Mouse (Mus musculus) gastrocnemius, postnatal 36 days (tissue): ENCODE measurements at regions not wholly inside any gene's neighbourhood (a gene's known extent, or its start where the extent isn't known, plus 50 kb on each side); places are given as distances from the start of the nearest gene placed in this dataset.

Source experiments
- DNase-seq, 2 experiments: peaks; one replicate each; pipeline ENCODE4 v3.0.0; 2022
- intact Hi-C: fragments of 180-260 bp; cut with DNase I; formaldehyde crosslinking; loops from one replicate; pipeline ENCODE4 v1.15.1; 2025

DNA sequence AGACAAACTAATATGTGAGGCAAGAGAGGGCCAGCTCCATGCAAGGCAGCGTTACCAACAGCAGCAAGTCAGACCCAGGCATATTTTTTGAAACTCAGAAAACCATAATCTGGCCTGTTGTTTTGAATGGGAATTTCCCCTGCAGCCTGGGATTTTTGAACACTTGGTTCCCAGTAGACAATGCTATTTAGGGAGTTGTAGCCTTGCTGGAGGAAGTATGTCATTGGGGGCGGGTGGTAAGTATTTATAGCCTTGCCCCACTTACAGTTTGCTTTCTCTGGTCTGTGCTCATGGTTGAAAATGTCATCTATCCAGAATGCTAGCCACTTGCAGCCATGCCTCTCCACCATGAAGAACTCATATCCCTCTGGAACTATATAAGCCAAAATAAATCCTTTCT is 894.9 kb upstream of the Car8 start:
- intact Hi-C loops = loop anchor here (10.0 kb wide), 1 partner anchor 641 kb away; no protein-coding TSS in a partner anchor
- DNase-seq = no peak

DNA sequence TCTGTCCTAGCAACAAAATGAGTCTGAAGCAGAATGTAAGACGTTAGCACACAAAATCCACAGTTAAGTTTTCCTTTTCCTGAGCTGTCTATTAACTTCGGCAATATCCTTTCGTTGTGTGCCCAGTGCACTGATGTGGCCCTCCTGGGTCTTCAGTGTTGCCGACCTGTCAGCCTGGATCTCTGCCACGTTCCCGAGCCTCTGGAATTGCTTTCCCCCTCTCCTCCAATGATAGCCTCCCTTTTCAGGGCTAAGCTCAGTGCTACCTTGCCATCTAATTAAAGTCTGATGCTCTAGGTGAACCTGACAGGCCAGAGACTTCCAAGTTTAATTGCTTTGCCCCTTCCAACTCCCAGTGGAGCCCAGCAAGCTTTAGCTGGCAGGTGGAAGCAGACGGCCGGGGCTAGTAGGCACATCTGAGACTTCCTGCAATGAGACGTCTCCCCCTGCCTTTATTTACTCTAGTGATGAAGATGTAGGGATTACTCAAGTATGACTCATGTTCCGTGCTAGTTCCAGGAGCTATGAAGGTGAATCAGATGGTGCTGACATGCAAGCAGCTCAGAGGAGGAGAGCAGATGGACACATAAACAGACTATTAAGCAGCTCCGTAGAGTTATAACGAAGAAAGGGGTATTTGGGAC is 894.3 kb upstream of the Car8 start:
- no peak for DNase-seq
- intact Hi-C loops = loop anchor here (10.0 kb wide), 1 partner anchor 642 kb away; no protein-coding TSS in a partner anchor

DNA sequence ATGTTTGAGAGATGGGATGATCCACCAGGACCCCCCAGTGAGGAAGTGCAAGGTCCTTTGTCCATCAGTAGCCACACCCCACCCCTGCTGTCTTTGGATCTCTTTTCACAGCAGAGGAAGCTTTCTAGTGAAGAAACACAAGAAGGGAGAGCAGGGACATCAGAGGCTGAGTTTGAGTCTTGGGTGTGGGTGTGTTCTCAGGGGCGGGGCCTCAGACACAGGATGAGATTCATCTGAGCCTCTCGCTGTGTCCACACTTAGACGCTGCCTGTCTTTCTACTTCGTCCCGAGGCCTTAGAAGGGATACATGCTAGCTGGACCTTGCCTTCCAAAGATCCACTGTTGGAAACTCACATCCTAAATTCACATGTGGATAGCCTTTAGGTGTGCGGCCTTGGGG is 893.5 kb upstream of the Car8 start:
- intact Hi-C loops = loop anchor here (10.0 kb wide), 1 partner anchor 642 kb away; no protein-coding TSS in a partner anchor
- no peak for DNase-seq

DNA sequence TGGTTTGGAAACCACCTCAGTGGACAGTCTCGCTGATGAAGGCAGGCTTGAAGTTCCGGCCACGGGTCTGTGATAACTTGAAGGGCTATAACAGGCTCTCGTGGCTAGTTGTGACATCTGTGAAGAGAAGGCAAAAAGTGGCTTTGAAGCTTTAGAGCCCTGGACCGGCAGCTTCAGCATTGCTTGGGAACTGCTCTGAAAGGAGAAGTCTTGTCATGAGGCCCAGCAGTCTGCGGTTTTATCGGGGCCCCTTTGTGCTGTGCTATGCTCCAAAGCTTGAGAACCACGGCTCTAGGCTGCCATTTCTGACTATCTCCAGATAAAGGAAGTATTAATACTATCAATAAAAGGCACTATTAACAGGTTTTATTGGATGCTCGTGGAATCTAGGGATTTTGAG is 892.8 kb upstream of the Car8 start:
- intact Hi-C loops = loop anchor here (10.0 kb wide), 1 partner anchor 643 kb away; no protein-coding TSS in a partner anchor
- no peak for DNase-seq

DNA sequence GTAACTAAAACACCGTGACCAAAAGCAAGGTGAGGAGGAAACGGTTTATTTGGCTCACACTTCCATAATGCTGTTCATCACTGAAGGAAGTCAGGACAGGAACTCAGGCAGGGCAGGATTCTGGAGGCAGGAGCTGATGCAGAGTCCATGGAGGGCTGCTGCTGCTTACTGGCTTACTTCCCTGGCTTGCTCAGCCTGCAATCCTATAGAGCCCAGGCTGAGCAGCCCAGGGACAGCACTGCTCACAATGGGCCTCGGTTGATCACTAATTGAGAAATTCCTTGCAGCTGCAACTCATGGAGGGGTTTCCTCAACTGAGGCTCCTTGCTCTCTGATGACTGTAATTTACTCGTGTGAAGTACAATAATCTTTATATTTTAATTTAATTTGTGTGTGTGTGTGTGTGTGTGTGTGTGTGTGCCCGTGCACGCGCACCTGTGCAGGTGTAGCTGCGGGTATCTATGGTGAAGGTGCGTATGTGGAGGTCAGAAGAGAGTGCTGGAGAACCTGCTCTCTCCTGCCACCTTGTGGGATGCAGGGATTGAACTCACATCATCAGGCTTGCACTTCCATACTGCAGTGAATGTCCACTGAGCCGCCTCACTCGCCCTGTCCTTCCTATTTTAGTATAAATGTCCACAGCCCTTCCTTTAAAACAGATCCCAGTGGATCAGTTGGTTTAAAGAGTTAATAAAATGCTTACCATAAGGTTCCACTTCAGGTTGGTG is 886.6 kb upstream of the Car8 start:
- intact Hi-C loops = no loop called here
- no peak for DNase-seq

DNA sequence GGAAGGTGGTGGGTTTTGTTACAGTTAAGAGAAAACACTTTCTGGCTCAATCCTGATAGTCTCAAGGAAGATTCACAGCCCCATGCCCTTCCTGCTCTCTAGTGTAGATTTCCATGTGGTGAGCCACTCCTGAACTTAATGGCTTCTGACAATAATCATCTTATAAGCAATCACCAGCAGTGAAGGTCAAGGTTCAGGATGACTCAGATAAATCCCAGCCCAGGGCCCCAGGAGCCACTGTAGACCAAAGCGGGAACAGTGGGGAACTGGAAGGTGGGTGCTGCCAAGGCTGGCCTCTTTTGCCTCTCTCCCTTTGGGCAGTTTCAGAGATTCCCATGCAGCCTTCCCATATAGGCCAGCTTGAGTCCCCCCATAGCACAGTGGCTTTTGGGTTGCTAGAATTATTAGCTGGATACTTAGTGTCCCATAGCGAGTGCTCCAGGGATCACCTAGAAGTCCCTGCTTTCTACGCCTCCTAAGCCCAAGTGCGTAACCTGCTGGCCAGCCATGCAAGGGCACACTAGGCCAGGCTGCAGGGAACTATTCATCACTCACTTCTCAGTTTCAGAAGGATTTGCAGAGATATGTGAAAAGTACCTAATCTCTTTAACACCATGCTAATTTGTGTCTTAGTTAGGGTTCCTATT is 885.9 kb upstream of the Car8 start:
- DNase-seq = no peak
- intact Hi-C loops = loop anchor here (5.0 kb wide), 1 partner anchor 457 kb away; no protein-coding TSS in a partner anchor

DNA sequence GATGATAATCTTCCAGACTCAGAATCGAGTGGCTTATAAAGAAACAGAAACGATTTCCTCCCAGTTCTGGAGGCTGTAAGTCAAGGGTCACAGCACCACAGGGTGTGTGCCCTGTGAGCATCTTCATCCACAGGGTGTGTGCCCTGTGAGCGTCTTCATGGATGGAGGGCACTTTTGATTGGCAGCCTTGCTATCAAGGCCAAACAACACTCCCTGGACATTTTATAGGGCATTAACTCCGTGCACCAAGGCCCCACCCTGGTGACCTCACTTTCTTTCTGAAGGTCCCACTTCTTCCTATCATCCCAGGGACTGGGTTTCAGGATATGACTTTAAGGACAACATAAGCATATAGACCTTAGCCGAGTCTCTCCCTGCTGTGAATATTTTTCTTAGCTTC is 885.3 kb upstream of the Car8 start:
- DNase-seq = no peak

DNA sequence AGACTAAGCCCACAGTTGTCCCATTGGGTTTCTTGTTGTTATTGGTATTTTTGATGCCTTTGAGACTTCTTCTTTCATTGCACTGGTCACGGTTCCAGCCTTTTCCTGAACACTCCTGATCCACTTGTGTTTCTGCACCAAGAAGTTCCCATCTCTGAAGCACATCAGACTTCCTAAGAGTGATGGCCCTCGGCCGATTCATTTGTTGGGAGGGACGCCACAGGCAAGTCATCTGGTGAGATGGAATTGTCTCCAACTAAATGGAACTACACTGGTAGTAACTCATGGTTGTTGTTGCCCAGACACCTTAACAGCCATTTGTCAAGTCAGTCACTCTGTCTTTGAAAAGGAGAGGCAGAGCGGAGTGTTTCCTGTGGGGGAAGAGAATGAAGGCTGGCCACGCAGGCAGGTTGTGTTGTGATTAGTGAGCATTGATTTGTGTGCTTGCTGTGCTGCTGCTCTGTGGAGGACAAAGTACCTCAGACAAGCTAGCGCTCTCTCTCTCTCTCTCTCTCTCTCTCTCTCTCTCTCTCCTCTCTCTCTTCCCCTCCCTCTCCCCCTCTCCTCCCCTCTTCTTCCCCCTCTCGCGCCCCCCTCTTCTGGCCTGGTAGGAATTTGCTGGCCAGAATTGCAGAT is 884.7 kb upstream of the Car8 start:
- intact Hi-C loops = loop anchor here (5.0 kb wide), 1 partner anchor 456 kb away; no protein-coding TSS in a partner anchor
- DNase-seq = no peak

More for the DNA sequence above, 885.3 kb upstream of the Car8 start:
- intact Hi-C loops = loop anchor here (5.0 kb wide), 1 partner anchor 457 kb away; no protein-coding TSS in a partner anchor

DNA sequence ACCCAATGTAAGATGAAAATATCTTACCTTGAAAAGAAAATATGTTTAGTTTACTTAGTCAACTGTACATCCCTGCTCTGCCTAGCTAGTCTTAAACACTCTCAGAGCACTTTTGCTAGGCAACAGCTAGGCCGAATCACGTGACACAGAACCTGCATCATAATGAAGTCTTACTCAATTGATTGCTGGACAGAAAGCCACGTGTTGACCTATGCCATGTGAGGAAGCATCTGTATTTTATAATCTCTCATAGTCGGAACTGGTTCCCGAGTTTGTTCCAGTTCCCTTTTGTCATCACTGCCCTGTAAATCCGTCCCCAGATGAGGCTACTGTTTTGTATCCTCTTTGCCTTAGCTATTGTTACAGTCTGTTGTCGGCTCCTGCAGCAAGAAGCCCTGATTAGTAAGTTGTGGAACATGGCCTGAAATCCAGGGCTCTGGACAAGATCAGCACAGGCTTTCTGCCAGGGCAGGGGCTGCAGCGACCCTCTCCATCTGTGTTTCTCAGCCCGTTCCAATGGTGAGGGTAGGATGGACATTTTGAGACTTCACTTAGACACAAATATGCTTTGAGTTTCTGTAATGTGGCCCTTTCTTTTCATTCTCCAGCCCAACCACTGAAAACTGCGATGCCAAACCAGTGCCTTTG is 883.9 kb upstream of the Car8 start:
- no peak for DNase-seq
- intact Hi-C loops = loop anchor here (5.0 kb wide), 1 partner anchor 455 kb away; no protein-coding TSS in a partner anchor

DNA sequence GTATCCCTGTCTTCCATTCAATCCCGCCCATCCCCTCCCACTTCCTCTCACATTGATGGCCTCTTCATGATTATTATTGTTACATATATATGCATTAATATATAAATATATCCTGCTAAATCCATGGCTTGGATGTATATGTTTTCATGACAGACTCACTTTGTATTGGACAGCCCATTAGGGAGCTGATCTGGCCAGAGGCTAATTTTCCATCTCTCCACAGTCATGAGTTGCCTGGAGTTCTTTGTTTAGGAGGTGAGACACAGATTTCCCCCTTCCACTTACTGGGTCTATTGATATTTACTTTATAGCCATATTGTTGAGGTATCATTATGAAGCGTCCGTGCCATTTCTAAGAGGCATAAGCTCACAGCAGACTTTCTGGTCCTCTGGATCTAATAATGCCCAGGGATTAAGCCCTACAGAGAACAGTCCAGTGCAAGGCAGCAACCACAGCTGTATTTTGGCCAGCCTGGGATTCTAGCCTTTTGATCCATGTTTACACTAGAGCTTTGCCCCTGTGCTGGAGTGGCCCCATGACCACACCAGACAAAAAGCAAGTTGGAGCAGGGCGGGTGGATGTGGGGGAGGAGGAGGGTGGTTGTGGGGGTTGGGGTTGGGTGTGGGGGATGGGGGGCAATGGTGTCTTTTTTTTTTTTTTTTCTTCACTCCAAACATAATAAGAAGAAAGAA is 878.3 kb upstream of the Car8 start:
- intact Hi-C loops = loop anchor here (10.0 kb wide), 1 partner anchor 622 kb away; no protein-coding TSS in a partner anchor
- no peak for DNase-seq

DNA sequence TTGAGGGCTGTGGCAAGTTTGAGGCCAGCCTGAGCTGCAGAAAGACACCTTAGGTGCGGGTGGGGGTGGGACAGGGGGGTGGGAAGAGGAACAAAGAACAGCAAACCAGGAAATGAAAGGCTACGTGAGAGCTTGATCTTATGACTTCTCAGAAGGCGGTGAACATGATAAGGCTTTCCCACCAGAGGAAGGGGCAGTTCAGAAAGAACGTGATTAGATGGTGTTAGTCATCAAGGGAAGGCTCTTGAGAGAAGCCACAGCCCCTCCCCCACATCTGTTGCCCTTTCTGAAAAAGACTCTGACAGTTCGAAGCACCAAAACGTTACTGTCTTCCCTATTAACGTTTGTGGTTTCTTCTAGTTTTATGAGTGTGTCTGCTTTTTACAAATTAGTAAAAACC is 877.0 kb upstream of the Car8 start:
- intact Hi-C loops = loop anchor here (10.0 kb wide), 1 partner anchor 621 kb away; no protein-coding TSS in a partner anchor
- DNase-seq = no peak

DNA sequence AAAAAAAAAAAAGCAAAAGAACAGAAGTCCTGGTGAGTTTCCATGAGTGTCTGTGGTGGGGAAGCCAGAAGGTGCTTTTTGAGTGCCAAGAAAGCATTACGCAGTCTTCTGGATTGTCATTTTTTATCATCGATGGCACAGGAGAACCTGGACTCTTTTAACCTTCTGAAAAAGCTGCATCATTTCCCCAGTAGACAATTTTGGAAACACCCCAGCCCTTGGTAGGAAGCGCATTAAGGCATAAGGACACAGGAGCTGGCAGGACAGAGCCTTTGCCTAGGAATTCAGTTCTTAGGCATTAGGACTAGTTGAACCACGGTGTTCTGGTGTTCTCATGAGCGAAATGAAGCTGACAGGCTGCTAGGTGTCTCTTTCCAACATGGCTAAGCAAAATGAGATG is 875.1 kb upstream of the Car8 start:
- intact Hi-C loops = loop anchor here (10.0 kb wide), 1 partner anchor 619 kb away; no protein-coding TSS in a partner anchor
- no peak for DNase-seq

DNA sequence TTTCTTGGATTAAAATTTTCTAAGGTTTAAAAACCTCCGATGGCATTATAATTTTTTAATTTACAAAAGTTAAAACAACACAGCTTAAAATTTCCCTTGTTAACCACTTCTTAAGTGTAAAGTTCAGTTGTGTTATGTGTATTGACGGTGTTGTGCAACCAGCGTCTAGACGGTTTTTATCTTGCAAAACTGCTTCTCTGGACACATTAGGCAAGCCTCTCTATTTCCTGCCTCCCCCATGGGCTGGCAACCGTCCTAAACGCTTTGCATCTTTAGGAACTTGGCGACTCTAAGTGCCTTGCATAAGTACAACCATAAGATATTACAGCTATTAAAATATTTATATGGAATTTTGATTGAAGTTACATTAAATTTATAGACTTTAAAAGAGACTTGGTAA is 871.5 kb upstream of the Car8 start:
- DNase-seq = no peak
- intact Hi-C loops = loop anchor here (10.0 kb wide), 1 partner anchor 616 kb away; no protein-coding TSS in a partner anchor

DNA sequence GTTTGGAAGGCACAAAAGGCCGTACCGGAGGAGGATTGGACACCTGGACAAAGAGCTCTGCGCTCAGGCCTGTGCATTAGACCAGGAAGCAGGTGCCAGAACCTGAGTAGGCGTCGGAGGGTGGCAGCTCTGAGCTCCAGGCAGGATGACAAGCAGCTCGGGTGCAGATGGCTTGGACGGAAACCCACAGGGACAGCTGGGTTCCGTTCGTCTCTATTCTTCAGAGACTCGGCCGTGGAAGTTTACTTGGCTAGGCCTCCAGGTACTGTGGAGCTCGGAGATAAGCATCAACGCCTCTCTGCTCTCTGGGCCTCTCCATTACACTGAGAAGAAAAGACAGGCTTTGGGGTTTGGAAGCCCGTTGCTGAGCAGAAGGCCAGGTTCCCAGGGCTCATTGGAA is 868.5 kb upstream of the Car8 start:
- DNase-seq = no peak
- intact Hi-C loops = no loop called here

DNA sequence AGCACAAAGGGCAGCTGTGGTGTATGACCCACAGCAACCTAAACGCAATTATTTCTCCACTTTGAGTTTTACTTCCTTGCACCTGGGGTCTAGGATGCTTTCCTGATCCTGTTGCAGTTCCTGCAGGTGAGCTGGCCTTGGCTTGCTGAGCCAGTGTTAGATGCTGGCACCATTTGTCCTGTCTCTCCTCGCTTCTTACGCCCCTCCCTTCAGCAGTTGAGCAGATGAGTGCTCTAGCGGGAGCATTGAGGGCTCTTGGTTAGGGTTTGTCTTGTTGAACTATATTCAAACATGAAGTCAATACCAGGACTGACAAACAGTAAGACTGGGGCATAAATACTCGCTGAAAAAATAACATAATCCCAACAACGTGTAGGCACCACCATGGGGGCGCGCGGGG is 867.9 kb upstream of the Car8 start:
- intact Hi-C loops = no loop called here
- no peak for DNase-seq

DNA sequence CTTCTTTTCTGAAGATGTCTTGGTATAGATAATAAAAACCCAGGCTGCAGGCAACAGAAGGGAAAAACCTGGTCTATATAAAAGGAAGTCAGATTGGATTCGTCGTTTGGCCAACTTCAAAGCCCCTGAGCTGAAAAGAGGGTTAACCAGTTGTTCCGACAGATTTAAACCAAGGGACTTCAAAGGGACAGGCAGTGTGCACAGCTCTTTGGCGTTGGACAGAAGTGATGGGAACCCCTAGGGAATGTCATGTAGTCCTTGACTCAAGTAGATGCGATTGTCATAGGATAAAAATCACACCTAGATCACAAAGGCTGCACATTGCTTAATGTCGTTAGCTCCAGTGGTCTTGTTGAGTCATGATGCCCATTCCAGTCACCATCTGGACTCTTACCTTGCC is 865.8 kb upstream of the Car8 start:
- intact Hi-C loops = no loop called here
- DNase-seq = no peak

DNA sequence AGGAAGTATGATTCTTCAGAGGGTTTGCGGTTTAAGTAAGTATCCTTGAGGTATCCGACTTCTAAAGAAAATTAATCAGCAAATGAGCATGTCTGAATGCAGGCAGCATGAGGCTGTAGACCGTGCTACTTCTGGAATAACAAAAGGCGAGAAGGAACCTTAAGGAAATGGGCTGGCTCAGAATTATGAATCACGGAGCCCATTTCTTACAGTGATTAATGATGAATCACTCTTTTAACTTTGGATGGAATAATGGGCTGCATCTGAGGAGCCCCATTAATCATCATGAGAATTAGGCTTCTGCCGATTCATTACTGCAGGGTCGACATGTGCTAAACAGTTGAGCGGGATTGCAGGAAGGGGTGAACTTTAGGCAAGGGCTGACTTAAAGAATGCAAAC is 865.1 kb upstream of the Car8 start:
- no peak for DNase-seq
- intact Hi-C loops = no loop called here

DNA sequence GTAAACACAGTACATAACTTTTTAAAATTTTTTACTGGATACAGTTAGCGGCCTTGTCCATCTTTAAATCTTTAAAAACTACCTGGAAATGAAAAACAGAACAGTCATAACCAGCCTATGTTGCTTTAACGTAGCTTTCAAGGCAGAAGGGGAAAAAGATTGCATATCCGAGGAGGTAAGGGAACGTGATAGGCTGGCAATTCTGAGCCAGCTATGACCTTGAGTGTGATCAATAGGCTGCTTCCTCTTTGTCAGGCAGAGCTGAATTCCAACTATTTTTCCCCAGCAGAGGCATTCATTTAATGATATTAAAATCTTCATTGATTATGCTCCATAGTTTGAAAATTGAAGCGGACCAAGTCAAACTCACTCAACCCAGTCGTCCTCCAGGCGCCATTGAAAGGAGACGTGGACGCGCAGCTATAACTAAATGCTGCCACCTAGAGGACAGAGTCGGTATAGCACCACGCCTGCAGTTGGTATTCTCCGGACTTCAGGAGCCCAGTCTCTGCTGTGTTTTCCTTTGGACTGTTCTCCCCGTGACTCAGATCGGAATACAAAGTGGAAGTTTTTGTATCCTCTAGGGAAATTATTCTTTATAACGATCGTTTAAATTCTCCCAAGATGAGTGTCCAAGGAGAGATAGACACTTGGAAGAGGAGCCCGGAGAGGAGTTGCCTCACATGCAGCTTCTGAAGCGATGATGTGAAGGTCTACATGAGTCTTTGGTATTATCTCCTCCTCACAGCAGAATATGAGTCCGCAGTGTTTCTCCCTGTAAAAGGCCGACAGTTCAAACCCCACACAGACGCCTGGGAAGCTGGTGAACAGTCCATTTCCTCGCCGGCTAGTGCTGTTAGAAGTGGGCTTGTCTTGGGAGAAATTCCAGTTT is 858.2 kb upstream of the Car8 start:
- intact Hi-C loops = loop anchor here (5.0 kb wide), 6 partner anchors 70 to 430 kb away; no protein-coding TSS in a partner anchor
- peak; percentile 72 to 81 for DNase-seq
